25 mouse cellular contexts compared by ENCODE assay signal in the genomic region with DNA sequence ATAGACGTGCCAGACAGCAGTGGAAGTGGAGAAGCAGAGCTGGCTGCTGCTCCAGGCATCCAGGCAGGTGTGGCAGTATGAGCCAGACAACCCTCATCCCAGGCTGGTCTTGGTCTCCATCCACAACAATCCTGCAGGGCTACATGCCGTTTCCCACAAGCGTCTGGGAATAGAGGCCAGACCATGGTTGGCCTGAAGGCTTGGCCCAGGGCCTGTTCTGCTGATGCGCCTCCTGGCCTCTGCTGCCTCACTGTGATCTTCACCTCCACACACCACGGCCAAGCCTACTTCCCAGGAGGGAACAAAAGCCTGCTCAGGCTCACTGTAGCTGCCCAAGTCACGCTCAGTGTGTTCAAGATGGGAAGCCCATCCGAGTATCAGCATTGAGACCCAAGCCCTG. TPM values are rescaled to one million over a fixed set of nuclear protein-coding genes. Genes with fewer than 3 reads are reported as not detected.
A peak's percentile ranks its signal among the peaks of the same experiment; 100 is the strongest.
DNase-seq lines count a peak whose midpoint lies in the region; ATAC-seq and TF ChIP-seq lines count a peak whose summit lies in the region.
"Had no signal": no experiment of that assay in that cellular context is flagged by ENCODE, and none has a peak within 500 bp of the region (broad histone marks: within the 10 kb centered on the region; RNA-seq: fewer than 3 reads in every experiment).

No protein-coding gene starts in this region.

- WGBS in cerebellum, adult 2 months: 13% methylated on average over 7 of the region's 7 CpGs
- 69% methylated on average over 7 of the region's 7 CpGs for WGBS in liver, embryonic 12.5 days (ENCODE audit: insufficient replicate concordance)

- no peaks in the 10 kb centered on the region for H3K27me3 ChIP-seq in cerebellum, adult 2 months (ENCODE audit: control insufficient read depth, insufficient read depth, low read length)
- H3K27me3 ChIP-seq in liver, embryonic 12.5 days (replicated peaks): peaks cover 6% of the 10 kb centered on the region; the same call in 1 of the 2 replicates
- H3K27me3 ChIP-seq: heart, embryonic 15.5 days; midbrain, embryonic 12.5 days; neural tube, embryonic 12.5 days had no signal

- H3K4me2 ChIP-seq in liver, embryonic 12.5 days: no peak overlapping the region
- H3K4me2 ChIP-seq: heart, embryonic 15.5 days; hindbrain, embryonic 14.5 days; midbrain, embryonic 12.5 days; neural tube, embryonic 12.5 days had no signal

- H3K9ac ChIP-seq in liver, embryonic 12.5 days: no peak overlapping the region
- H3K9ac ChIP-seq: forebrain, postnatal 0 days; heart, embryonic 15.5 days; hindbrain, embryonic 14.5 days; midbrain, embryonic 12.5 days; neural tube, embryonic 12.5 days had no signal

- no peak for TF ChIP-seq POLR2A in cerebellum, adult 2 months (IDR thresholded peaks at IDR 0.05; ENCODE audit: borderline replicate concordance, insufficient read depth, low read length)

- 0 out of 2 replicates have a peak, but pooled peaks have one; percentile 6 for TF ChIP-seq CTCF in cerebellum, adult 2 months (IDR thresholded peaks at IDR 0.05; ENCODE audit: borderline replicate concordance, insufficient read depth, low read depth, low read length)

- 0 out of 2 replicates have a peak, but pooled peaks cover 1% of the 10 kb centered on the region for H3K36me3 ChIP-seq in liver, embryonic 12.5 days
- H3K36me3 ChIP-seq: heart, embryonic 15.5 days; neural tube, embryonic 12.5 days had no signal

- H3K9me3 ChIP-seq in liver, embryonic 12.5 days (replicated peaks): no peaks in the 10 kb centered on the region
- H3K9me3 ChIP-seq: heart, embryonic 15.5 days; midbrain, embryonic 12.5 days; neural tube, embryonic 12.5 days had no signal

- H3K4me1 ChIP-seq in cerebellum, adult 2 months (ENCODE audit: control insufficient read depth, insufficient read depth, low read length): peaks cover 32% of the 10 kb centered on the region
- H3K4me1 ChIP-seq in liver, embryonic 12.5 days: peaks cover 11% of the 10 kb centered on the region; the same call in 1 of the 2 replicates
- H3K4me1 ChIP-seq: midbrain, embryonic 12.5 days; neural tube, embryonic 12.5 days had no signal

- DNase-seq in right cerebral cortex, postnatal 25 days: peak; percentile 2
- DNase-seq in right cerebral cortex, postnatal 10 days (ENCODE audit: low spot score in 2 of 2): no peak
- DNase-seq in cerebellum, adult 2 months: peak; percentile 76 to 83
- DNase-seq in cerebellum, postnatal 25 days: peak; percentile 78 to 82
- DNase-seq in spleen, postnatal 4 days (ENCODE audit: low spot score in 2 of 2): no peak
- DNase-seq in kidney, adult 9 months: no peak
- DNase-seq: adrenal gland, postnatal 10 days; forebrain, postnatal 0 days; heart, postnatal 36 days; kidney, adult 8-10 months; kidney, postnatal 14 days; lung, adult 18-20 months; lung, postnatal 14 days; thymus, postnatal 25 days had no signal

- no peak for ATAC-seq in liver, embryonic 12.5 days
- ATAC-seq: activated CD4-positive, CD25-positive, alpha-beta regulatory T cell, adult 4 months; forebrain, postnatal 0 days had no signal

- H3K4me3 ChIP-seq in cerebellum, adult 2 months (replicated peaks; ENCODE audit: insufficient read depth, low read depth, low read length): no peak overlapping the region
- H3K4me3 ChIP-seq in liver, embryonic 12.5 days: no peak overlapping the region
- H3K4me3 ChIP-seq: heart, embryonic 15.5 days; midbrain, embryonic 12.5 days; neural tube, embryonic 12.5 days had no signal

- peak overlapping the region; percentile 56 for H3K27ac ChIP-seq in cerebellum, adult 2 months (ENCODE audit: insufficient read depth, low read length)
- no peak overlapping the region for H3K27ac ChIP-seq in liver, embryonic 12.5 days
- H3K27ac ChIP-seq: heart, embryonic 15.5 days; hindbrain, embryonic 14.5 days; midbrain, embryonic 12.5 days; neural tube, embryonic 12.5 days had no signal

RNA-seq across cellular contexts. Expression of a gene that starts 33.9 kb away (rescaled TPM):
- polyA plus RNA-seq in cerebellum, adult 2 months (2012; rRNA removed): not detected in 2 replicates
- not detected in 2 replicates for polyA plus RNA-seq in liver, embryonic 12.5 days (2016; fragmentation: Nextera tagmentation; extraction: Ambion mirVana)
- polyA plus RNA-seq: brain, embryonic 14.5 days; embryonic facial prominence, embryonic 14.5 days; forebrain, postnatal 0 days; hindbrain, embryonic 14.5 days; limb, embryonic 11.5 days; liver, adult 2 months; midbrain, embryonic 12.5 days; spleen, adult 2 months had no signal

RNA-seq across cellular contexts. Expression of a gene that starts 56.0 kb away (rescaled TPM):
- polyA plus RNA-seq in cerebellum, adult 2 months (2012; rRNA removed): 60.8 and 68.9 TPM in 2 replicates
- polyA plus RNA-seq in liver, embryonic 12.5 days (2016; fragmentation: Nextera tagmentation; extraction: Ambion mirVana): 17.7 and 20.8 TPM in 2 replicates

Comparison
In these comparisons a context has a peak if more than half of its experiments do, and no peak if none do; other contexts are left out.
1. DNase-seq: peak in right cerebral cortex, postnatal 25 days (single experiment), cerebellum, adult 2 months (2 of 2) and cerebellum, postnatal 25 days (2 of 2); none in right cerebral cortex, postnatal 10 days (0 of 2), spleen, postnatal 4 days (0 of 2) and kidney, adult 9 months (single experiment).